Mouse (Mus musculus): Measurements from ENCODE around the gene Cbx3.

Cbx3 gene

GRCm38 (mm10) chr6:51470311-51471178 is at the start of gene Cbx3:
Gene Cbx3 (plus strand): TSS chr6:51470360.
- DNase-seq (ENCODE audit: low read depth, low spot score): peak; percentile 97

GRCm38 (mm10) chr6:51423466-51424122 is 46.6 kb upstream of the Cbx3 start:
- peak; percentile 35 for DNase-seq (ENCODE audit: low read depth, low spot score)

- DNase-seq (ENCODE audit: low read depth, low spot score): no peak
These were observed 45.6 kb upstream of the Cbx3 start for GRCm38 (mm10) chr6:51424537-51424936.

- DNase-seq (ENCODE audit: low read depth, low spot score): peak; percentile 90
These were observed 37.4 kb upstream of the Cbx3 start, which contains the start of gene Nfe2l3 for GRCm38 (mm10) chr6:51432535-51433397. Gene Nfe2l3 (plus strand): TSS chr6:51432670.

- DNase-seq (ENCODE audit: low read depth, low spot score): peak; percentile 63
These were observed 35.9 kb upstream of the Cbx3 start for GRCm38 (mm10) chr6:51434270-51434669.

- DNase-seq (ENCODE audit: low read depth, low spot score): no peak
These were observed 32.5 kb upstream of the Cbx3 start for GRCm38 (mm10) chr6:51437665-51438064.

GRCm38 (mm10) chr6:51438826-51439330 is 31.3 kb upstream of the Cbx3 start:
- DNase-seq (ENCODE audit: low read depth, low spot score): no peak

- DNase-seq (ENCODE audit: low read depth, low spot score): peak; percentile 93
These were observed 27.8 kb upstream of the Cbx3 start for GRCm38 (mm10) chr6:51442191-51442835.

GRCm38 (mm10) chr6:51452927-51453503 is 17.1 kb upstream of the Cbx3 start:
- DNase-seq (ENCODE audit: low read depth, low spot score): no peak

GRCm38 (mm10) chr6:51454949-51455348 is 15.2 kb upstream of the Cbx3 start:
- DNase-seq (ENCODE audit: low read depth, low spot score): no peak

- DNase-seq (ENCODE audit: low read depth, low spot score): no peak
These were observed 14.0 kb upstream of the Cbx3 start for GRCm38 (mm10) chr6:51456198-51456597.

- DNase-seq (ENCODE audit: low read depth, low spot score): peak; percentile 15
These were observed 12.9 kb upstream of the Cbx3 start for GRCm38 (mm10) chr6:51457283-51457682.

GRCm38 (mm10) chr6:51457770-51458387 is 12.3 kb upstream of the Cbx3 start:
- DNase-seq (ENCODE audit: low read depth, low spot score): peak; percentile 37

- peak; percentile 70 for DNase-seq (ENCODE audit: low read depth, low spot score)
These were observed 11.2 kb upstream of the Cbx3 start for GRCm38 (mm10) chr6:51458925-51459312.

GRCm38 (mm10) chr6:51459313-51460020 is 10.7 kb upstream of the Cbx3 start:
- DNase-seq (ENCODE audit: low read depth, low spot score): peak; percentile 80

GRCm38 (mm10) chr6:51460021-51460360 is 10.2 kb upstream of the Cbx3 start:
- DNase-seq (ENCODE audit: low read depth, low spot score): peak; percentile 80

- peak; percentile 66 for DNase-seq (ENCODE audit: low read depth, low spot score)
These were observed 9.8 kb upstream of the Cbx3 start for GRCm38 (mm10) chr6:51460363-51460762.

- DNase-seq (ENCODE audit: low read depth, low spot score): peak; percentile 59
These were observed 2.5 kb upstream of the Cbx3 start for GRCm38 (mm10) chr6:51467649-51468048.

GRCm38 (mm10) chr6:51468891-51469561 is 1.1 kb upstream of the Cbx3 start:
- DNase-seq (ENCODE audit: low read depth, low spot score): peak; percentile 86

Data from ZHBTc4 (cell line).